Mouse (Mus musculus) erythroid progenitor cell, adult 5-6 weeks (primary cell): ENCODE measurements around the gene Cyp27b1. TPM values are rescaled to one million over a fixed set of nuclear protein-coding genes. Genes with fewer than 3 reads are reported as not detected.

ENCODE experiments used
- ATAC-seq: replicated peaks from 2 replicates; pipeline ENCODE4 v1.8.0; 2016; ENCODE audit warnings: moderate number of reproducible peaks, mild to moderate bottlenecking, moderate TSS enrichment, inconsistent platforms; ENCODE audit not compliant: poor library complexity, low FRiP score, severe bottlenecking
- total RNA-seq, 2 experiments: library from RNA; stranded (forward) in 1 of 2; stranded (reverse) in 1 of 2; fragments of 150-400 nt in 1 of 2; fragments of 186-747, 209-891 nt in 1 of 2; gene quantifications; 2 replicates each; pipeline versions ENCODE4 v1.2.3 to v1.2.4; 2015 to 2017; ENCODE audit warnings: low replicate concordance in 2 of 2

Gene Cyp27b1
- total RNA-seq (2015; ENCODE audit: low replicate concordance) (not detected in 2 replicates), total RNA-seq (2017; ENCODE audit: low replicate concordance) (not detected in 2 replicates)

DNA sequence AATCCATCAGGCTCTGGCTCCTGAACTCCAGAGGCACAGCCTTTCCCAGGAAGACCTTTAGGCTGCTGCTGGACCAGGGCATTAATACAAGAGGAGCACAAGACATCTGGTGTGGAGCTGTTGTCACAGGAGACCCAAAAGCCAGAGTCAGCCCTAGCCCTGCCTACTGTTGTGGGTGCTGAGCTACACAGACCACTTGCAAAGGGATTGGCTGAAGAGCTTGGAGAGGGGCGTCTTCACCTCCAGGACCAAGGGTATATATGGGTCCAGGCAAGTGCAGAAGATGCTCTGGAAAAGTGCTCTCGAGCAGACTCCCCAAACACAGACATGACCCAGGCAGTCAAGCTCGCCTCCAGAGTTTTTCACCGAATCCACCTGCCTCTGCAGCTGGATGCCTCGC is at the start of gene Cyp27b1:
TSS of gene Cyp27b1 (plus strand) at position 297 of the 400 bp plus-strand sequence.
- ATAC-seq: no peak

DNA sequence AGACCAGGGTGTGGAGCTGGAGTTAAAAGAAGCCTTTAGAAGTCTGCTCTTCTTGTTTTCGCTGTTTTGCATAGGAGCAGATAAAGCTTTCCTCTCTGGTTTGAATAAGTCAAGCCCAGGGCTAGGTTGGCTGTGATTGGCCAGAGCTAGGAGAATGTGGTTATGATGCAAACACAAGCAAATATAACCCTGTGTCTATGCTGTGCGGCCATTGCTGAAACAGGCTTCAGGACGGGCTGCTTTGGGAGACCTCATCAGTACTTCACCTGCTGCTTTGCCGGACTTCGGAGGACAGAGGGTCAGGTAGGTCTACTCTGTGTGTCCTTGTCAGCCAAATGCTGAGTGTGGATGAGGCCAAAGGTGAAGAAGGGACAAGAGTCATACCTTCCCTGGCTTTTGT is 47.5 kb upstream of the Cyp27b1 start, which contains the start of gene Avil:
TSS of gene Avil (plus strand) at position 181 of the 400 bp plus-strand sequence.
- no peak for ATAC-seq

DNA sequence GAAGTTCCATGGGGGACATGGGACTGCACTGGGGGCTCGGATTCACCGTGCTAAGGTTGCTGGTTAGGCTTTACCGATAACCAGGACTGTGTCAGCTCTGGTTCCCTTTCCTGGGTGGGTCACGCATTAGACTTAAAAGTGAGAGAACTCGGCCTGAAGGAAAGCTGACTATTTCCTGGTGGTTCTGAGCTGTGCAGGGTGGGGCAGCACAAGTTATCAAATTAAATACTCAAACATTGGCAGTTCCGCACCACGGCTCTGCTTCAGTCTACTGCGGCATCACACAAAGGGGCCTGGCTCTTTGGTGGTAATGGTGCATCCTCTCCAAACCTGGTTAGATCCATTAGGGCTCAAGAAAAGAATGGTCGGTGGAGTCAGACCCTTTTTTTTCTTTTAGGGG is 46.8 kb upstream of the Cyp27b1 start:
- ATAC-seq: no peak

DNA sequence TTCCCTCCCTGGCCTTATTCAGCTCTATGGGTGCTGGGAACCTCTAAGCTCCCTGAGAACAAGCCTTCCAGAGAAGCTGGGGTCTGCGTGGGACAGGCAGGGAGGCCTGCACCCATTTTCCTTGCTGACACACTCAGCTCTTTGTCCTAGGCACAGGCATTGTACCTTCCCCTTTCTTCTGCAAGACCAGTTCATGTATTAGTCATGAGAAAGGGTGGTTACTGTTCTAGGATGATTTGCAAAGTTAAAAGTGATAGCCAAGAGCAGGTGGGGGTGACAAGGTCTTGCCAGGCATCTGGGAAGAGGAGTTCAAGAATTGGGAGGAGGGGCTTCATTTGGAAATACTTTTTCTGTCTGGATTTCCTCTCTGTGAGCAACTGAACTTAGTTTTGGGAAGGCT is 46.0 kb upstream of the Cyp27b1 start:
- ATAC-seq: no peak

DNA sequence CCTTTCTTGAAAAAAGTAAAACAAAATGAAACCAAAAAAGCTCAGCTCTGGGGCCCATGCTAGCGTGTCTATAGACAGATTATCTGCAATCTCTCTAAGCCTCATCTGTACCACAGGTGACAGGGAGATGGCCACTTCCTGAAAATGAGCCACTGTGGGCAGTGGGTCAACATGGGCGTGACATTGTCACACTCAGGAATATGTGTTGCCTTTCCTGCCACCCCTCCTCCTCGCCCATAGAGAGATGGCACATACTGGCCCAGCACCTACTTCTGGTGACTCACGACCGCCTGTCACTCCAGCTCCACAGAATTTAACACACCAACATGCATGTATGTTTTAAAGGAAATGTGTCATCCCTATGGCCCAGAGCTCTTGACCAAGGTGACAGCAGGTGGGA is 45.3 kb upstream of the Cyp27b1 start:
- no peak for ATAC-seq

DNA sequence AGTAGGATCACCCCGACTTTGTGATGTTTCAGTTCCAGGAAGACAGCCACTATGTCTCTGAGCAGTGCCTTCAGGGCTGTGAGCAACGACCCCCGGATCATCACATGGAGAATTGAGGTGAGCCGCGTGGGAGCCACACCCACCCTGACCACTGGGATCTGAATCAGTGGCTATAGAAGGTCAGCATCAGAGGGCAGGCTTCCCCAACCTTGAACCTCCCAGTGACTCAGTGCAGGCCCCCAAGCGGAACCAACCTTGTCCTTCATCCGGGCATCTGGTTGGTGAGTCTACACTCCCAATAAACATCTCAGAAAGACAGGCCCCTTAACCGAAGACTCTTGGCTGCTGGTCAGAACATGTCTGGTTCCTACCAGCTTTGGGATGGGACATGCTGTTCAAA is 44.7 kb upstream of the Cyp27b1 start:
- no peak for ATAC-seq

DNA sequence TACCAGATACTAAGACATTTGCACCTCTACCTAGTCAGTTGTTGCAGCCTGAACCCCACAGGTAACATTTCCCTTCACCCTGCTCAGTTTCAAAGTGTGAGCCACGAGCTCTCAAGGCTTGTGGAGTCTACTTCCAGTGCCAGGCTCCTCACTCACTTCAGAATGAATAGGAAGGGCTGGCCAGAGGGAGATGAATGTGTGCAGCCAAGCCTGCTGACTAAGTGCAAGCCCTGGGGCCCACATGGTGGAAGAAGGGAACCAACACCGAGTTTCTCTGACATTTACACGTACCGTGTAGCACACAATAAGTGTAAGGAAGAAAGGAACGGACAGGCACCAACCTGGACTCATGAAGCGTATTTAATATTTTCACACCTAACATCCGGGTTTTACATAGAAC is 44.2 kb upstream of the Cyp27b1 start:
- no peak for ATAC-seq

DNA sequence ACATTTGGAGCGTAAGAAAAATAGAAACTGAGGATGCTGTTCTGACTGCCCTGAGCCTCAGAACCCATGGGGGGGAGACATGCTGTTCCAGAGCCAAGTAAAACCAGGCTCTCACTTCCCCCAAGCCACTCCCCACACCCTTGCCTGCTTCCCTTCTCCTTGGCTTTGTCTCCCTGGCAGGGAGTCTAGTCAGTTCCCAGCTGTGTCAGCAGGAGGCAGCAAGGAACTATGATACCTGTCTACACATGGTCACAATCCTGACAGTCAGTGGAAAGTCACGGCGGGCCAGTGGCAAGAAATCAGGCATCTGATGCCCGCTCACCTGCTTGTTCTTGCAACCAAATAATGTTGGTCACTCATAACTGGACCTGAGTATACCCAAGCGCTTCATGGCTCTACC is 31.6 kb upstream of the Cyp27b1 start:
- ATAC-seq: no peak

DNA sequence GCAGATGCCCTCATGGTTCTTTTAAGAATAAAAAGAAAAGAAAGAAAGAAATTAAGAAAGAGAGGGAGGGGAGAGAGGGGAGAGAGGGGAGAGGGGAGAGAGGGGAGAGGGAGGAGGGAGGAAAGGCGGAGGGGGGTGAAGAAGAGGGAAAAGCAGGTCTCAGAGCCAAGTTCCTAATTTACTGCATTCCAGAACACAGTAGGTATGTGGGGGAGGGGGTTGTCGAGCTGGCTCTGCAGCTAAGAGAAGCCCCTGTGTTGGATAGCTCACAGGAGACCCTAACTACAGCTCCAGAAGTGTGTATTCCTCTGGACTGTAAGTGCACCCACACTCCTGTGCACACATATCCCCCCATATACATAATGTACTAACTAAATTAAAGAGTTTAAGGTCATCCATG is 31.0 kb upstream of the Cyp27b1 start:
- ATAC-seq: no peak

DNA sequence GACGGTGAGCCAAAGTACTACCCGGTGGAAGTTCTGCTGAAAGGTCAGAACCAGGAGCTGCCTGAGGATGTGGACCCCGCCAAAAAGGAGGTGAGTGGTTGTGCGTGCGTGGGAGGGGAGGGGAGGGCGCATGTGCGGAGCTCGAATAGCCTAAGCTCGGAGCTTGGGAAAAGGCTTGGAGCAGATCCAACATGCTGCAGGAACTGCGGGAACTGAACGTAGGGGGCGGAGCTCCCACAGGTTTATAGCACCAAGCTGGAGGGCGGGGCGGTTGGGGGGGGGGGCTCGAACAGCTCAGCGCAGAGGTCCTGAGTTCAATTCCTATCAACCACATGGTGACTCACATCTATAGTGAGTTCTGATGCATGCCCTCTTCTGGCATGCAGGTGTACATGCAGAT is 29.6 kb upstream of the Cyp27b1 start:
- ATAC-seq: no peak

DNA sequence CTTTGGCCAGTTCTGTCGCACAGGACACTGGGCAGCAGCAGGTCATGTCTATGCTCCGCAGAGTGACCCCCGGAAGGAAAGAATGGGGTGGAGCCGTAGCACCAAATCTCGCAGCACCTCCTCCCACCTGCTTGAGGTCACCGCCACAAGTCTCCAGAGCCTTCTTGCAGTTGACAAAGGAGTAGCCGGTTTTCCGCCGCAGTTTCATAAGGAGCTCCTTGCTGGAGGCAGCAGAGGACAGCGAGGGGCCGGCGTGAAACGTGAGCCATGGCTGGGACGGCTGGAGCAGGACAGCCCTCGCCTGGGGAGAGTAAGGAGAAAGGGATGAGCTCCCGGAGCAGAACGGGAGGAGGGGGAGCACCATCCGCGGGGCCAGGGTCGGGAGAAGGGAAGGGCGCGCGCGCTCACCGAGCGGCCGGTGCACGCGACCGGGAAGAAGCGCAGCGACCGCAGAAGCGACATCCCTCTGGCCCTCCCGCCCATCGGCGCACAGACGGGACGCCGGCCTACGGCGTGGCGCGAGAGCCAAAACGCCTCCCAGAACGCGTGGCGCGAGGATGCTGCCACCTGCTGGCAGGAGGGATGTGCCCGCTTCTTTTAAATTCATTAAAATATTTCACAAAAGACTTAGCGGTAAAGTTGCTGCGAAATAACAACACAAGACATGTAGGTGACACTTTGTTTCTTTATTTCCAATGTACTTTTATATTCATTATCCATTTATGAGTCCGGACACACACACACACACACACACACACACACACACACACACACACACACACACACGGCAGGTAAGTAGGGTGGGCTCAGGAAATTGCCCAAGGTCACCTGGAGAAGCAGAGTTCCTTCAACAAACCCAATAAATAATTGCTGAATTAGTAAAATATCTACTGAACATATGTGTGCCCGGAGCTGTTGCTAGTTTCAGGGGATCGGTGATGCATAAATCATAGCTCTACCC is 17.4 kb upstream of the Cyp27b1 start, which contains the start of gene Tsfm:
TSS of gene Tsfm (minus strand) at position 505 of the 961 bp plus-strand sequence.
- ATAC-seq: peak; percentile 99

DNA sequence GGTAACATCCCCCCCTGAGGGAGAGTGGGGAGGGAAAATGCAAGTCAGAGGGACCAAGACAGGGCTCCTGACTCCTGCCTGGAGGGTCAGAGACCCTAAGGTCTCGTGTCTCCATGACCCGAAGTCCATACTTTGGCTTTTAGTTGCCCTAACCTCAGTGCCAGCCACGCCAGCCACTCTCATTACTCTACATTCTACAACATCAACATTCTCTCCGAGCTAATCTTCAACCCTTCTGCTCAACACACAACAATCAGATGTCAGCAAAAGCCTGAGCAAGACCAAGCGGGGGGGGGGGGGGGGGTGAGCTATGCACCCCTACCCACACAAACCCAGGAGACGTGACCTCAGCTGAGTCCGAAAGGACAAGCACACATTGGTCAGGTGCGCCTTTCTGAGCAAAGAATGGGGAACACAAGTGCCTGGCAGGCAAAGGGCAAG is 14.7 kb upstream of the Cyp27b1 start:
- no peak for ATAC-seq

DNA sequence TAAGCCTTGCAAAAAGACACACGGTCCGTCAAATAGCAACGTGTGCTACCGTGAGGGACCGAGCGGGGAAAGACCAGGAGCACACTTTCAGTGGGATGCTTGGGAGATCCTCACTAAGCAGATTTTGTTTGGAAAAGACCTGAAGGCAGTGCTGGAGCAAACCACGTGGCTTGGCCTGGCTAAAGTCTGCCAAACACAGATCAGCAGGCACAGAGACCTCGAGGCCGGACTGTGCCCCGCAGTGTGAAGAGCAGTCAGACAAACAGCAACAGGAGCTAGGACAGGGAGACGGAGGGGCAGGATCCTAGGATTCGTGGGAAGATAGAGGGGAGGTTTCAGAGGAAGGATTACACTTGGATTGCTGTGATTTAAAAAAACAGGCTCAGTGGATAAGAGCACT is 11.8 kb upstream of the Cyp27b1 start:
- ATAC-seq: no peak

DNA sequence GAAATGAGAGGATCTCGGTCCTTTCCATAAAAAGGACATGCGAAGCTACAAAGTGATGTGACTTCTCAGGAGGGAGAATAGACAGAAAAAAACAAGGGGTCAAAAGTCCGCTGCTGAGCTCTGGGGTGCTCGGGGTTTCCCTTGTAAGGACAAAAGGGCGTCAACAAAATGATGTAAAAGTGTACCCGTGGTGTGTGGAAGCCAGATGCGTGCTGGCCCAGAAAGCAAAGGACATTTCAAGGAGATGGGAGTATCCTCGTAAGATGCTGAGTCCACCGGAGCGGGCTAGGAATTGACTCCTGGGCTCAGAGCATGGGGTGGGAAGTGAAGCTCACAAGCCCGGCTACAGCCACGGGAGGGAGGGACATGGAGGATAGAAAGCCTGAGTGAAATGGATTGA is 10.4 kb upstream of the Cyp27b1 start:
- no peak for ATAC-seq

DNA sequence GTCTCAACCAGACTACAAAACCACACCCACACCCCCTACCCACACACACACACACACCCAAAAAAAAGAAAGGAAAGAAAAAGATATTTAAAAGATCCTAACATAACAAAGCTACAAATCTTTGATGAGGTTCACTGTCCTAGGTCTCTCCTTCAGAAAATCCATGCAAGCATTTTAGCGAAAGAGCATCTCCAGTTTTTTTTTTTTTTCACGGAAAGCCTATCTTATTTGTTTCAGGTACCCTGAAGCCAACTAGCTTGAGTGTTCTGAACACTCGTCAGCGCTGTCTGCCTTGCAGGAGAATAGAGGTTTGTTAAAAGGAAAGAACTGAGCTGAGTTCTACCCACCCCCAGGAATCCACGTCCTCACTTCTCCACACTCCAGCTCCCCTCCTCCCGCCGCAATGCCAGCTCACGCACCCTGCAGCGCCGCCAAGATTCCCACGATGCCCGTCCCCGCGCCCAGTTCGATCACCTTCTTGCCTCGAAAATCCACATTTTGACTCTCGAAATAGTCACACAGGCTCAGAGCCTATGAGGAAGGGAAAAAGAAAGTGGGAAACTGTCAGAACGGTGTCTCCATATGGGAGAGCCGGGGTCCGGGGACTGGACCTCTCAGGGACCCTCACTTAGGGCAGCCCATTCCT is 7.4 kb upstream of the Cyp27b1 start:
- no peak for ATAC-seq

DNA sequence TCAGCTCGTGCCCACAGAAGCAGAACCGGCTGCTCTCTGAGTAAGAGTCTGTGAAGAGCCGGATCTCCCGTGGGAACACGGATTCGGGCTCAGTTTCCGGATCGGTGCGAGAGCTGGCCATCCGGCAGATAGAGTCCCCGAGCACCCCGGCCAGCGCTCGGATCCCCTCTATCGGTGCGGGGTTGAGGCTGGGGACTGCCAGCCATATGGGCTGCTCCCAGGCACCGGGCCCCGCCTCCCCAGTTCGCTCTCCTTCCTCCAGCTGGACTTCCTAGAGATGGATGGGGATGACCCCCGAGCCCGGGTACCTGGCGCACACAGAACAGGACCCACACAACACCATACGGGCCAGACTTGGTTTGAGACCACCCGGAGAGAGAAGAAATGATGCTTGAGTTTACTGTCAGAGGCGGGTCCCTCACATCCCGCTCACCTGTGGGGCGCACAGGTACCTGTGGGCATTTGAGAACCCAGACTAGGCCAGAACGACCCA is 6.7 kb upstream of the Cyp27b1 start, which contains the start of the genes Mettl1 and Eef1akmt3:
TSS of gene Mettl1 (plus strand) at position 141 of the 493 bp plus-strand sequence.
TSS of gene Eef1akmt3 (minus strand) at position 240 of the 493 bp plus-strand sequence.
- no peak for ATAC-seq

DNA sequence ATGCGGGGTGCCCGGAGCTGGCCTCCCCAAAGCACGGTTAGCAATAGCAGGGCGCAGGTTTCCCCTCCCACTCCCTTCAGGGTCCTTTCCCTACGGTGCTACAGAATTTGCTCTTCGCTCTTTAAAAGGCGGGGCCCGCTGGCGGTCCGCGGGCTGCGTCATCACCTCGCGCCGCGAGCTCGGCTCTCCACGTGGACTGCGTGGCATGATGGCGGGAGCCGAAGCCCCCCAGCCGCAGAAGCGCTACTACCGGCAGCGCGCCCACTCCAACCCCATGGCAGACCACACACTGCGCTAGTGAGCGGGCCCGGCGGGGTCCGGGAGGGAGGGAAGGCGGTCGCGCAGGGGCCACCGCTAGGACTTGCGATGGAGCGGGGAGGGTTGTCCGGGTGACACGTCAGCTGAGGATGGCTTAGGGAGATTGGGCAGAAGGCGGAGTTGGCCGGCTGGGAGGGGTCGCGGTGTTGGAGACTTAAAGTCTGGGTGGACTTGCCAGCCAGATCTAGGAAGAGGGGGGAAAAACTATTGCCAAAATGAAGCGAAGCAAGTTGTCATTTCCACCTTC is 6.2 kb upstream of the Cyp27b1 start:
- ATAC-seq: peak; percentile 53

DNA sequence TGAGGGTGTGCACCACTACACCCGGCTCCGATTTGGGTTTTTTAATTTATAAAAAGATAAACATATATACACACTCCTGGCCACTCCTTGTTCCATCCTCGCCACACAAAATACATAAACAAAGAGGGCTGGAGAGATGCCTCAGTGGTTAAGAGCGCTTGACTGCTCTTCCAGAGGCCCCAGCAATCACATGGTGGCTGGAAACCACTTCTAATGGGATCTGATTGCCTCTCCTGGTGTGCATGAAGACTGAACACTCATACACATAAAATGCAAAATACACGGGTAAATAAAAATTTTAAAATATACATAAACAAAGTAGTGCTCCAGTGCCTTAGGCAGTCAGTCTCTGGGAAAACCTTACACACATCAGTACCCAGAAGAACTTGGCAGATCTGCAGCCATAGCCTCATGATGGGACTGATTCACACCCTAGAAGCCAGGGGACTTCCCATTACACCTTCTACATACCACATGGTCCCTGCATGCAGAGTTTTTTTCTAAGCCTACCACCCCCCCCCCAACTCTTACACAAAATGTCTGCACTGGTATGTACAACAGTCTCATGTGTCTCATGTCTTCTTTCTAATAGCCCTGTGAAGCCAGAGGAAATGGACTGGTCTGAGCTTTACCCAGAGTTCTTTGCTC is 5.5 kb upstream of the Cyp27b1 start:
- ATAC-seq: no peak

DNA sequence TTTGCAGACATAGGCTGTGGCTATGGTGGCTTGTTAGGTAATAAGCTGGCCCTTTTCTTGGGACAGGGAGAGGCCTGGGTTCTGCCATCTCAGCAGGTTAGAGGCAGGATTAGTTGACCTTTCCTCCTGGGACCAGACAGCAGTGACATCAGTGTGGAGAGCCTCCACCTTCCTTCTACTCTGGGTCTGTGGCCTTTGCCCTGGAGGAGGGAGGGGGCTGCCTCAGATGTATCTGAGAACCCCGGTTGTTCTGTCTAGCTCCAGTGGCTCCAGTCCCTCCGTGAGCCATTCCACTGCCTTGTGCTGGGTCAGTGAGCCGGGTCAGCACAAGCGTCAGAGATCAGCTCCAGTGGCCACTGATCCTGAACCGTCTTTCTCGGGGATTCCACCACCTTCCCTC is 4.9 kb upstream of the Cyp27b1 start:
- ATAC-seq: no peak
